Mouse (Mus musculus) MEL (cell line): ENCODE results near the gene Gm17268. TPM values are rescaled to one million over a fixed set of nuclear protein-coding genes. Genes with fewer than 3 reads are reported as not detected.

ENCODE experiments used
- DNase-seq: peaks from one replicate; pipeline ENCODE4 v3.0.0; 2011; ENCODE audit warnings: low read depth, low spot score
- H3K27ac ChIP-seq: 2 replicates; pipeline ENCODE4 v1.5.1; 2012; ENCODE audit warnings: low read depth, mild to moderate bottlenecking, control low read depth, low read length, moderate library complexity; ENCODE audit not compliant: control insufficient read depth
- H3K27me3 ChIP-seq, 2 experiments: fragments of 150-350 bp in 1 of 2; sonication (generic) in 1 of 2; 2 replicates each; pipeline ENCODE4 v1.6.1; 2012; ENCODE audit warnings: low read length in 2 of 2, mild to moderate bottlenecking in 2 of 2, improper control_type of control experiment in 1 of 2, moderate library complexity in 1 of 2; ENCODE audit not compliant: insufficient read depth in 2 of 2, control insufficient read depth in 1 of 2
- H3K36me3 ChIP-seq, 2 experiments: 2 replicates each; pipeline ENCODE4 v1.6.1; 2012 to 2014; ENCODE audit warnings: low read length in 2 of 2, improper control_type of control experiment in 1 of 2, inconsistent platforms in 1 of 2, mild to moderate bottlenecking in 1 of 2; ENCODE audit not compliant: insufficient read depth in 2 of 2, control insufficient read depth in 1 of 2
- H3K4me1 ChIP-seq, 2 experiments: fragments of 150-350 bp in 1 of 2; sonication (generic) in 1 of 2; 2 replicates each; pipeline ENCODE4 v1.6.1; 2012; ENCODE audit warnings: low read length in 2 of 2, improper control_type of control experiment in 1 of 2, mild to moderate bottlenecking in 1 of 2; ENCODE audit not compliant: insufficient read depth in 2 of 2, control insufficient read depth in 1 of 2
- H3K4me3 ChIP-seq, 2 experiments: fragments of 150-350 bp in 1 of 2; sonication (generic) in 1 of 2; 2 replicates each; pipeline ENCODE4 v1.5.1; 2012; ENCODE audit warnings: low read depth in 2 of 2, low read length in 2 of 2, mild to moderate bottlenecking in 2 of 2, moderate library complexity in 2 of 2, control low read depth in 1 of 2, improper control_type of control experiment in 1 of 2; ENCODE audit not compliant: control insufficient read depth in 1 of 2, insufficient read depth in 1 of 2
- H3K79me2 ChIP-seq: 2 replicates; pipeline ENCODE4 v1.6.1; 2012; ENCODE audit warnings: mild to moderate bottlenecking, low read length, moderate library complexity; ENCODE audit not compliant: control insufficient read depth, poor library complexity, insufficient read depth
- H3K9ac ChIP-seq: 2 replicates; pipeline ENCODE4 v1.6.1; 2012; ENCODE audit warnings: low read depth, mild to moderate bottlenecking, control low read depth, low read length, moderate library complexity; ENCODE audit not compliant: control insufficient read depth, poor library complexity, severe bottlenecking
- H3K9me3 ChIP-seq: fragments of 150-350 bp; sonication (generic); replicated peaks from 2 replicates; pipeline ENCODE4 v1.6.1; 2012; ENCODE audit warnings: mild to moderate bottlenecking, low read length, improper control_type of control experiment, moderate library complexity; ENCODE audit not compliant: insufficient read depth
- CHD2 ChIP-seq: IDR thresholded peaks from 2 replicates; pipeline ENCODE4 v1.6.1; 2011; ENCODE audit warnings: low read length, improper control_type of control experiment
- EP300 ChIP-seq, 2 experiments: IDR thresholded peaks; 2 replicates each; pipeline ENCODE4 v1.6.1; 2011; ENCODE audit warnings: improper control_type of control experiment in 2 of 2, low read length in 2 of 2, low read depth in 1 of 2, mild to moderate bottlenecking in 1 of 2
- GATA1 ChIP-seq: IDR thresholded peaks from 2 replicates; pipeline ENCODE4 v1.6.1; 2011; ENCODE audit warnings: low read depth, low read length, improper control_type of control experiment
- HCFC1 ChIP-seq: IDR thresholded peaks from 2 replicates; pipeline ENCODE4 v1.6.1; 2012; ENCODE audit warnings: low read depth, mild to moderate bottlenecking, inconsistent platforms, low read length, improper control_type of control experiment, moderate library complexity
- KAT2A ChIP-seq: conservative IDR thresholded peaks from 2 replicates; pipeline ENCODE4 v1.6.1; 2012; ENCODE audit warnings: low read depth, low read length, improper control_type of control experiment, inconsistent platforms
- MAX ChIP-seq: IDR thresholded peaks from 2 replicates; pipeline ENCODE4 v1.6.1; 2011; ENCODE audit warnings: low read length, improper control_type of control experiment
- MXI1 ChIP-seq: IDR thresholded peaks from 2 replicates; pipeline ENCODE4 v1.6.1; 2011; ENCODE audit warnings: mild to moderate bottlenecking, low read depth, low read length, improper control_type of control experiment
- MYB ChIP-seq: IDR thresholded peaks from 2 replicates; pipeline ENCODE4 v1.6.1; 2011; ENCODE audit warnings: mild to moderate bottlenecking, low read depth, low read length, improper control_type of control experiment
- NRF1 ChIP-seq: IDR thresholded peaks from 2 replicates; pipeline ENCODE4 v1.6.1; 2014; ENCODE audit warnings: low read depth, mild to moderate bottlenecking, inconsistent platforms, low read length, improper control_type of control experiment, moderate library complexity; ENCODE audit not compliant: poor library complexity, insufficient read depth, severe bottlenecking
- POLR2AphosphoS2 ChIP-seq: IDR thresholded peaks from 2 replicates; pipeline ENCODE4 v1.6.1; 2011; ENCODE audit warnings: low read length, improper control_type of control experiment
- RAD21 ChIP-seq: IDR thresholded peaks from 2 replicates; pipeline ENCODE4 v1.6.1; 2011; ENCODE audit warnings: mild to moderate bottlenecking, low read depth, low read length, improper control_type of control experiment
- RCOR1 ChIP-seq: IDR thresholded peaks from 2 replicates; pipeline ENCODE4 v1.6.1; 2012; ENCODE audit warnings: low read depth, mild to moderate bottlenecking, inconsistent platforms, low read length, improper control_type of control experiment
- TBP ChIP-seq: IDR thresholded peaks from 2 replicates; pipeline ENCODE4 v1.8.0; 2011; ENCODE audit warnings: low read depth, low read length, improper control_type of control experiment
- TCF12 ChIP-seq: IDR thresholded peaks from 2 replicates; pipeline ENCODE4 v1.6.1; 2014; ENCODE audit warnings: low read depth, mild to moderate bottlenecking, inconsistent platforms, low read length, improper control_type of control experiment, moderate library complexity
- UBTF ChIP-seq: IDR thresholded peaks from 2 replicates; pipeline ENCODE4 v1.6.1; 2012; ENCODE audit warnings: low read depth, mild to moderate bottlenecking, inconsistent platforms, low read length, improper control_type of control experiment, moderate library complexity, borderline replicate concordance; ENCODE audit not compliant: insufficient read depth
- ZKSCAN1 ChIP-seq: IDR thresholded peaks from 2 replicates; pipeline ENCODE4 v1.6.1; 2012; ENCODE audit warnings: low read depth, mild to moderate bottlenecking, inconsistent platforms, low read length, improper control_type of control experiment, moderate library complexity
- ZNF384 ChIP-seq: IDR thresholded peaks from 2 replicates; pipeline ENCODE4 v1.6.1; 2012; ENCODE audit warnings: low read depth, mild to moderate bottlenecking, inconsistent platforms, low read length, improper control_type of control experiment
- polyA plus RNA-seq, 2 experiments: library from polyadenylated mRNA; stranded (reverse) in 1 of 2; unstranded in 1 of 2; fragments of >175 nt in 1 of 2; fragments of >200 nt in 1 of 2; gene quantifications; 2 replicates each; pipeline versions ENCODE4 v1.2.1 to v1.2.4; 2012; ENCODE audit warnings: low replicate concordance in 2 of 2, low read depth in 1 of 2; ENCODE audit not compliant: insufficient read length in 2 of 2, insufficient read depth in 1 of 2, missing spikeins in 1 of 2
- total RNA-seq: library from RNA; depleted of rRNA; stranded (reverse); fragments of 300-350 nt; gene quantifications from 2 replicates; pipeline ENCODE4 v1.2.3, GENCODE M21; 2012

Gm17268 gene
- total and polyA plus RNA-seq, 3 experiments = not detected

DNA sequence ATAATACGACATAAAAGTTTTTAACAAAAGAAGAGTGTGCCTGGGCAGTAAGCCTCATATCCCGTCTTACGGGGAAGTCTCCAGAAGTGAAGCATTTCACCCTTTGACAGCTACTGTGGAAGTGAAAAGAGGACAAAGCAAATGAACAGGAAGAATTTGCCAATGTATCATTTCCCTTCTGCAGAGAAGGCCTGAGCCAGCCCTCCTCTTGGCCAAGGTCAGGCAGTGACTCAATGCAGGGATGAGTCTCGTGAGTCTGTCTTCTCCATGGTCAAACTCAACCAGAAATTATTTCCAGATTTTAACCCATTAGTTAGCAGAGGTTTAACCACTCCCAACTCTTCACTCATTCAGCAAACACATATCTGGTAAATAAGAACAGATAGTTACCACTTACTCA, 14.6 kb downstream of the Gm17268 start:
- no peak overlapping the region for H3K27ac ChIP-seq
- TF ChIP-seq GATA1 (no peak), CHD2 (no peak), MAX (no peak), ZKSCAN1 (no peak)
- H3K4me3 ChIP-seq = no peak overlapping the region
- no peaks in the 10 kb centered on the region for H3K36me3 ChIP-seq
- no peak overlapping the region for H3K9ac ChIP-seq
- DNase-seq = no peak
- H3K4me1 ChIP-seq = no peaks in the 10 kb centered on the region
- H3K79me2 ChIP-seq = no peaks in the 10 kb centered on the region
- H3K9me3 ChIP-seq = no peaks in the 10 kb centered on the region
- H3K27me3 ChIP-seq = no peaks in the 10 kb centered on the region

DNA sequence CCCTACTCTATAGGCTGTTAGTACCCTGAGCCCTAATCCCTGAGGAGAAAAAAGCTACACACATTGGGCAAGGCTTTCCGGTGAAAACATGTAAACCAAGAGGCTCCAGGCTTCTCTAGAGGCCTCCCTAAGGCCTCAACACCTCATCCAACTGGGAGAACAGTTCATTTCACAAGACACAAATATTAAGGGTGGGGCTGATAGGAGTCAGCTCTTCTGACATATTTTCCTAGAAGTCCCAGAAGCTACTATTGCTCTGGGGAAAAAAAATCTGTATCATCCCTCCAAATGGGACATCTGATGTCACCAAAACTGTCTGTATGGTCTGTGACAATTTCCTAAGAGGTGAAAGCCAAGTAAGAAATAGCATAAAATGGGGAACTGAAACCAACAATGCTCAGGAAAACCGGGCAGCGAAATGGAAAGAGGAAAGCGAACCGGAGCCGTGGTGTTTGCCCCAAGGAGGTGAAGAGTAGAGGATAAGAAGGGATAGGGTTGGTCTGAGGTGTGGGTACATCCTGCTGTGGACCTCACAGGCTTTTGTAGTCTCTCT, 15.8 kb downstream of the Gm17268 start:
- Histone ChIP-seq H3K79me2 (no peaks in the 10 kb centered on the region), H3K4me3 (no peak overlapping the region), H3K4me1 (no peaks in the 10 kb centered on the region), H3K27me3 (no peaks in the 10 kb centered on the region), H3K9ac (no peak overlapping the region), H3K27ac (no peak overlapping the region), H3K36me3 (no peaks in the 10 kb centered on the region), H3K9me3 (no peaks in the 10 kb centered on the region)
- no peak for TF ChIP-seq NRF1
- no peak for TF ChIP-seq TCF12
- no peak for TF ChIP-seq MYB
- no peak for TF ChIP-seq RCOR1
- no peak for TF ChIP-seq MXI1
- TF ChIP-seq POLR2AphosphoS2 = no peak
- no peak for TF ChIP-seq RAD21
- no peak for TF ChIP-seq UBTF
- TF ChIP-seq ZNF384 = no peak
- no peak for DNase-seq

DNA sequence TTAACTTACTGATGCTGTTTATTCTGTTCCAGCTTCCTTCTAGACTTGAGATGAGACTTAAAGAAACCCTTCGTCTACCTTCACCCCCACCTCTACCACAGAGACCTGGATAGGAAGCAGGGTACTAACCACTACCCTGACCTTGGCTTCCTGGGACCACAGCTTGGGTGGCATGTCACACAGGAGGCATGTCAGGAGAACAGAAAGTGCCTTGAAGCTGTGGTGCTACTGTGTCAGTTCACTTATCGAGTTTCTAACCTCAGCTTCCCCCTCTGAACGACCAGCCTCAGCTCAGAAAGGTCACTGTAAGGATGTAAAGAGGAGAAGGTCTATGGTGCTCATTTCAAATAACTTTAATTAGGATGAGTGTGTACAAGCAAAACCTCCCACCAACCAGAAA, 17.0 kb downstream of the Gm17268 start:
- no peak for TF ChIP-seq HCFC1
- no peak for TF ChIP-seq EP300 (IDR thresholded peaks at IDR 0.05; ENCODE audit: low read depth in 1 of 2, low read length in 2 of 2)
- no peak for TF ChIP-seq RCOR1
- TF ChIP-seq MXI1 = no peak
- TF ChIP-seq KAT2A = no peak
- no peak for TF ChIP-seq TBP
- Histone ChIP-seq H3K27ac (no peak overlapping the region), H3K79me2 (no peaks in the 10 kb centered on the region), H3K4me3 (no peak overlapping the region), H3K9ac (no peak overlapping the region), H3K27me3 (no peaks in the 10 kb centered on the region), H3K9me3 (no peaks in the 10 kb centered on the region), H3K36me3 (no peaks in the 10 kb centered on the region), H3K4me1 (no peaks in the 10 kb centered on the region)
- no peak for DNase-seq
